Mouse (Mus musculus): ENCODE data around the gene Med19. TPM values are rescaled to one million over a fixed set of nuclear protein-coding genes. Genes with fewer than 3 reads are reported as not detected.
A peak's percentile ranks its signal among the peaks of the same experiment; 100 is the strongest.

The Med19 gene
- total RNA-seq (2022), result 10 to 100 TPM; 21.1 to 30.7 (median 26.0) TPM

- peak; percentile 95 for DNase-seq
Measured at GRCm38 (mm10) chr2:84677968-84678880, at the start of gene Med19, which contains the start of gene Gm28635. TSS of gene Med19 (plus strand) at chr2:84678402. TSS of gene Gm28635 (minus strand) at chr2:84678041.

- DNase-seq, result no peak
Measured at GRCm38 (mm10) chr2:84632001-84632400, 46.2 kb upstream of the Med19 start.

GRCm38 (mm10) chr2:84632999-84633398, 45.2 kb upstream of the Med19 start:
- peak; percentile 58 for DNase-seq

- no peak for DNase-seq
Measured at GRCm38 (mm10) chr2:84634006-84634405, 44.2 kb upstream of the Med19 start.

- no peak for DNase-seq
Measured at GRCm38 (mm10) chr2:84634934-84635482, 43.2 kb upstream of the Med19 start.

GRCm38 (mm10) chr2:84635611-84636010, 42.6 kb upstream of the Med19 start:
- DNase-seq, result peak; percentile 89

- no peak for DNase-seq
Measured at GRCm38 (mm10) chr2:84636231-84636741, 41.9 kb upstream of the Med19 start.

GRCm38 (mm10) chr2:84637452-84638165, 40.6 kb upstream of the Med19 start:
- no peak for DNase-seq

GRCm38 (mm10) chr2:84638428-84639220, 39.6 kb upstream of the Med19 start:
- no peak for DNase-seq

GRCm38 (mm10) chr2:84640833-84641232, 37.4 kb upstream of the Med19 start:
- DNase-seq, result no peak

- no peak for DNase-seq
Measured at GRCm38 (mm10) chr2:84646138-84646537, 32.1 kb upstream of the Med19 start.

- DNase-seq, result no peak
Measured at GRCm38 (mm10) chr2:84647051-84647568, 31.1 kb upstream of the Med19 start.

- DNase-seq, result no peak
Measured at GRCm38 (mm10) chr2:84648369-84648768, 29.8 kb upstream of the Med19 start.

GRCm38 (mm10) chr2:84649674-84650073, 28.5 kb upstream of the Med19 start:
- DNase-seq, result no peak

- peak; percentile 88 for DNase-seq
Measured at GRCm38 (mm10) chr2:84650464-84651195, 27.6 kb upstream of the Med19 start, which contains the start of gene Ctnnd1. TSS of gene Ctnnd1 (minus strand) at chr2:84650765.

GRCm38 (mm10) chr2:84653354-84653753, 24.8 kb upstream of the Med19 start:
- DNase-seq, result no peak

GRCm38 (mm10) chr2:84655864-84656263, 22.3 kb upstream of the Med19 start:
- DNase-seq, result no peak

- no peak for DNase-seq
Measured at GRCm38 (mm10) chr2:84658806-84659205, 19.4 kb upstream of the Med19 start, which contains the start of gene Btbd18. TSS of gene Btbd18 (plus strand) at chr2:84659079.

- DNase-seq, result no peak
Measured at GRCm38 (mm10) chr2:84660253-84660652, 17.9 kb upstream of the Med19 start.

- no peak for DNase-seq
Measured at GRCm38 (mm10) chr2:84662866-84663265, 15.3 kb upstream of the Med19 start.

- DNase-seq, result no peak
Measured at GRCm38 (mm10) chr2:84666081-84666480, 12.1 kb upstream of the Med19 start.

Measured in adrenal gland, adult 8-10 months (tissue).